Mouse (Mus musculus) mesoderm, embryonic 11.5 days (tissue): Measurements from ENCODE around the gene Terb1.

Experiments used
- DNase-seq: peaks from one replicate; pipeline ENCODE4 v3.0.0-alpha.2; 2012; ENCODE audit warnings: low read depth, low spot score

The Terb1 gene

DNA sequence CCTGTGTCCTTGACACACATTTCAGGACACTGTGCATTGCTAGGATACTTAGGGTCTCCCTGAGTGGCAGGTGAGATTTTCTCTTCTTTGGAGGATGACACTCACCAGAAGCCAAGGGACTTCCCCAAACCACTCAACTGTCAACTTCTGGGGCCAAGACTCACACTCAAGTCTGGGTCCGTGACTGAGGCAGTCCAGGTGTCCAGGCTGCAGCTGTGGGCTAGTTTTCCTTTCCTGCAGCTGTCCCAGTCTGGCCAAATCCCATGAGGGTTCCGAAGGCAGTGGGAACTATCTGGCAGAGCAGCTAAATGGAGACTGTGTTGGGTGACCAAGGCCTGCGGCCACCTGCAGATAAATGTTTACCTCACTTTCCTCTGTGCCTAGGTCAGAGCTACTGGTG is 97.7 kb downstream of the Terb1 start:
- DNase-seq, result no peak

DNA sequence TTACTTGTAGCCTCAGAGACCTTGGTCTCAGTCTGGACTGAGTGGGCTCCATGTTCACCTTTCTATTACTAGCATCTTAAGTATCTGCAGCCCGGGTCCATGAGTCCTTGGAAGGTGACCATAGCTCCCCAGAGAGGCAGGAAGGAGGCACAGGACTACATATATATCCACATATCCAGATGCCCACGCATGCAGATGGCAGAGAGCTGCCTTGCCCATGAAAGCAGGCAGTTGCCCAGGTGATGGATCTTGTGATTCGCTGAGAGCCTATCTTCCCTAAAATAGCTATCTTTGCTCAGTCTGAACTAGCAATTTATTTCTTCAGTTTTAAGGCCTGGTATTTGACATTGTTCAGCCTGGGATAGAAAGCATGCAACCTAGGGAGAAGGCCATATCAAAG is 98.2 kb downstream of the Terb1 start:
- no peak for DNase-seq

DNA sequence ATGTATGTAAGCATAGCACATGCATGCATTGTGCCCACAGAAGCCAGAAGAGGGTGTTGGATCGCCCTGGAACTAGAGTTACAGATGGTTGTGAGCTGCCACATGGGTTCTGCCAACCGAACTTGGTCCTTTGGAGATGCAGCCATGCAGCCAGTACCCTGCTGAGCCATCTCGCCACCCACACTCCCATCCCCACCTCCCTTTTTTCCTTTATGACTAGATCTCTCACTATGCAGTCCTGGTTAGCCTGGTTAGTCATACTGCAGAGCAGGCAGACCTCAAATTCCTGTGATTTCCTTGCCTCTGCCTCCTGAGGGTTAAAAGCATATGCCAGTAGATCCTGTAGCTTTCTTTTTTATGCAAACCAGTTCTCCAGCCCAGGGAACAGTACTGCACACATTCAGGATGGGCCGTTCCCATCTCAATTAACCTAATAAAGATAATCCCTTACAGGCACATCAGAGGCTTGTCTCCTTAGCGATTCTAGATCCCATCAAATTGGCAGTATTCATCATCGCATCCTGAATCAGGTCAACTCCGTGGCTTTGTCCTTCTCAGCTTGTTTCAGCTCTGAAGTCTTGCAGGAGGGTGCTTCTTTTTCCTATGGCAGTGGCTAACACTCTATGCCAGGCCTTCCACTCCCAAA is 99.0 kb downstream of the Terb1 start:
- no peak for DNase-seq

DNA sequence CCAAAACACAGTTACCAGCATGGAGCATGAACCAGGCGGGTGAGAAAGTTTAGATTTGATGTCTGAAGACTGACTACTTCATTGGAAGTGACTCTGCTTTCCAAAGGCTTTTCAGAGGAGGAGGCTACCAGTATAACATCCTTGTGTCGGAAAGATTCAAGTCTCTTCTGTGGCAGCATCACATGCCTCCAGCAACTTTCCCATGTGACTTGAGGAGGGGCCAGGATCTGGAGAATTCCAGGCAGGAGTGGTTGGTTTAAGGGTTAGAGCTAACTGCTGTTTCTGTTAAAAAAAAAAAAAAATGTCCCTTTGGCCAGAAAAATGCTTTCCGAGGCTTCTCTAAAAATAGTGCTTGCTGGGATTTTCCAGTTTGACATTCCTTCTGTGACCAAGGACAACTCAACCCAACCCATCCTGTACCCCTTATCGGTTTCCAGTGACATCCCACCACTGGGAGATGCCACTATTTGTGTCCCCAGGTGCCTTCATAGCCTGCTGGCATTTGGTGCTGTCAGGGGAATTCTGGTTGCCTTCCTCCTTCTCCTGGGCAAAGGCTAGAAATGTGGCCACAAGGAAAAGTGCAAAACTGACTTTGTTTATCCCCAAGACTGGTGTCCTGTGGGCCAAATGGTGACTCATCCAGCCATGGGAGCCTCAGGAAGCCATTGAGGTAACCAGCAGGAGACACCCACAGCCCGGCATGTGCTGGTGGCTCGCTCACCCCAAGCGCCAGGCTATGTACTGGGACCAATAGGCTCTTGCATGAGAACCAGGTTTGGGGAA is 101.2 kb downstream of the Terb1 start:
- no peak for DNase-seq

- DNase-seq, result no peak
Observed at GRCm38 (mm10) chr8:104406340-104407128, 103.2 kb downstream of the Terb1 start.

GRCm38 (mm10) chr8:104405430-104406187 is 104.1 kb downstream of the Terb1 start:
- no peak for DNase-seq

GRCm38 (mm10) chr8:104403596-104403995 is 106.1 kb downstream of the Terb1 start:
- DNase-seq, result peak; percentile 22
